In genomic region chr19:55582896-55583653, GRCm38 (mm10) we compare ENCODE assay signal across 27 mouse cellular contexts.
A peak's percentile ranks its signal among the peaks of the same experiment; 100 is the strongest.
DNase-seq lines count a peak whose midpoint lies in the region; ATAC-seq and TF ChIP-seq lines count a peak whose summit lies in the region.
"Had no signal": no experiment of that assay in that cellular context is flagged by ENCODE, and none has a peak within 500 bp of the region (broad histone marks: within the 10 kb centered on the region; RNA-seq: fewer than 3 reads in every experiment).

No protein-coding gene starts in this region.

- no peak for TF ChIP-seq POLR2A in kidney, adult 2 months (IDR thresholded peaks at IDR 0.05; ENCODE audit: low read depth, low read length)

- no peaks in the 10 kb centered on the region for H3K27me3 ChIP-seq in kidney, postnatal 0 days (ENCODE audit: insufficient read depth, low read length)
- no peaks in the 10 kb centered on the region for H3K27me3 ChIP-seq in kidney, adult 2 months (replicated peaks; ENCODE audit: control insufficient read depth, insufficient read depth, low read length)
- H3K27me3 ChIP-seq in midbrain, embryonic 11.5 days (ENCODE audit: control insufficient read depth, insufficient read depth, low read length) = peaks cover 3% of the 10 kb centered on the region; the same call in 1 of the 2 replicates
- no peaks in the 10 kb centered on the region for H3K27me3 ChIP-seq in midbrain, embryonic 16.5 days (ENCODE audit: control insufficient read depth, insufficient read depth, low read depth, low read length)
- H3K27me3 ChIP-seq in stomach, embryonic 15.5 days (replicated peaks) = no peaks in the 10 kb centered on the region
- H3K27me3 ChIP-seq: CH12.LX; embryonic facial prominence, embryonic 12.5 days; embryonic facial prominence, embryonic 15.5 days; forebrain, embryonic 15.5 days; heart, embryonic 12.5 days; heart, embryonic 15.5 days had no signal

- WGBS in kidney, postnatal 0 days = 36% methylated on average over 16 of the region's 16 CpGs
- 52% methylated on average over 16 of the region's 16 CpGs for WGBS in kidney, adult 2 months
- WGBS in midbrain, embryonic 11.5 days = 42% methylated on average over 13 of the region's 16 CpGs
- 37% methylated on average over 14 of the region's 16 CpGs for WGBS in midbrain, embryonic 16.5 days
- WGBS in stomach, embryonic 15.5 days = 27% methylated on average over 14 of the region's 16 CpGs

- H3K9ac ChIP-seq in kidney, postnatal 0 days (ENCODE audit: low read depth, low read length) = no peak overlapping the region
- no peak overlapping the region for H3K9ac ChIP-seq in midbrain, embryonic 11.5 days (ENCODE audit: low read length)
- H3K9ac ChIP-seq in midbrain, embryonic 16.5 days (ENCODE audit: low read depth, low read length) = no peak overlapping the region
- no peak overlapping the region for H3K9ac ChIP-seq in stomach, embryonic 15.5 days
- H3K9ac ChIP-seq: embryonic facial prominence, embryonic 12.5 days; embryonic facial prominence, embryonic 15.5 days; forebrain, embryonic 15.5 days; heart, embryonic 12.5 days; heart, embryonic 15.5 days; hindbrain, embryonic 14.5 days had no signal

- no peak overlapping the region for H3K27ac ChIP-seq in kidney, postnatal 0 days
- no peak overlapping the region for H3K27ac ChIP-seq in kidney, adult 2 months (ENCODE audit: insufficient read depth, low read depth, low read length)
- no peak overlapping the region for H3K27ac ChIP-seq in midbrain, embryonic 11.5 days (ENCODE audit: low read depth, low read length)
- H3K27ac ChIP-seq in midbrain, embryonic 16.5 days (ENCODE audit: low read length) = no peak overlapping the region
- H3K27ac ChIP-seq in stomach, embryonic 15.5 days = peak overlapping the region; percentile 36; the same call in 1 of the 2 replicates
- H3K27ac ChIP-seq: embryonic facial prominence, embryonic 12.5 days; embryonic facial prominence, embryonic 15.5 days; forebrain, embryonic 15.5 days; heart, embryonic 15.5 days; hindbrain, embryonic 14.5 days; hindbrain, postnatal 0 days had no signal

- no peak overlapping the region for H3K4me3 ChIP-seq in kidney, postnatal 0 days (replicated peaks; ENCODE audit: low read depth, low read length)
- no peak overlapping the region for H3K4me3 ChIP-seq in kidney, adult 2 months (ENCODE audit: insufficient read depth, low read depth, low read length)
- H3K4me3 ChIP-seq in midbrain, embryonic 11.5 days (ENCODE audit: low read depth, low read length) = no peak overlapping the region
- no peak overlapping the region for H3K4me3 ChIP-seq in midbrain, embryonic 16.5 days (ENCODE audit: low read depth, low read length)
- H3K4me3 ChIP-seq in stomach, embryonic 15.5 days (replicated peaks) = no peak overlapping the region
- H3K4me3 ChIP-seq: embryonic facial prominence, embryonic 12.5 days; embryonic facial prominence, embryonic 15.5 days; forebrain, embryonic 15.5 days; heart, embryonic 12.5 days; heart, embryonic 15.5 days had no signal

- no peaks in the 10 kb centered on the region for H3K9me3 ChIP-seq in kidney, postnatal 0 days (replicated peaks; ENCODE audit: low read length)
- no peaks in the 10 kb centered on the region for H3K9me3 ChIP-seq in midbrain, embryonic 11.5 days (ENCODE audit: control insufficient read depth, low read length)
- no peaks in the 10 kb centered on the region for H3K9me3 ChIP-seq in midbrain, embryonic 16.5 days (replicated peaks; ENCODE audit: control insufficient read depth, low read length, poor library complexity, severe bottlenecking)
- H3K9me3 ChIP-seq in stomach, embryonic 15.5 days = no peaks in the 10 kb centered on the region
- H3K9me3 ChIP-seq: embryonic facial prominence, embryonic 12.5 days; embryonic facial prominence, embryonic 15.5 days; forebrain, embryonic 15.5 days; G1E; heart, embryonic 12.5 days; heart, embryonic 15.5 days had no signal

- DNase-seq in kidney, postnatal 0 days (ENCODE audit: low spot score) = peak; percentile 54
- DNase-seq in kidney, adult 2 months = no peak
- DNase-seq in midbrain, embryonic 11.5 days (ENCODE audit: low spot score, missing footprints) = peak; percentile 88
- DNase-seq in thymus, postnatal 0 days (ENCODE audit: low spot score) = no peak
- DNase-seq: adrenal gland, adult 2 months; adrenal gland, postnatal 14 days; B cell, adult 2 months; cerebellum, adult 11 months; cerebellum, adult 2 months; cerebellum, postnatal 10 days; cerebellum, postnatal 36 days; gastrocnemius, postnatal 25 days; heart, adult 18-20 months; heart, postnatal 10 days; heart, postnatal 36 days had no signal

- H3K4me1 ChIP-seq in kidney, postnatal 0 days (replicated peaks; ENCODE audit: insufficient read depth, low read length) = peaks cover 15% of the 10 kb centered on the region; the same call in 1 of the 2 replicates
- H3K4me1 ChIP-seq in kidney, adult 2 months (ENCODE audit: control insufficient read depth, insufficient read depth, low read length) = peaks cover 14% of the 10 kb centered on the region
- H3K4me1 ChIP-seq in midbrain, embryonic 11.5 days (ENCODE audit: control insufficient read depth, insufficient read depth, low read length) = peaks cover 2% of the 10 kb centered on the region; the same call in 1 of the 2 replicates
- peaks cover 8% of the 10 kb centered on the region for H3K4me1 ChIP-seq in midbrain, embryonic 16.5 days (ENCODE audit: control insufficient read depth, insufficient read depth, low read length)
- H3K4me1 ChIP-seq in stomach, embryonic 15.5 days = peaks cover 22% of the 10 kb centered on the region

- no peak overlapping the region for H3K4me2 ChIP-seq in kidney, postnatal 0 days (ENCODE audit: low read length)
- H3K4me2 ChIP-seq in midbrain, embryonic 11.5 days = no peak overlapping the region
- H3K4me2 ChIP-seq in midbrain, embryonic 16.5 days (ENCODE audit: low read length) = no peak overlapping the region
- H3K4me2 ChIP-seq in stomach, embryonic 15.5 days = no peak overlapping the region
- H3K4me2 ChIP-seq: embryonic facial prominence, embryonic 12.5 days; embryonic facial prominence, embryonic 15.5 days; forebrain, embryonic 15.5 days; heart, embryonic 12.5 days; heart, embryonic 15.5 days; hindbrain, embryonic 14.5 days had no signal

- no peak for ATAC-seq in kidney, postnatal 0 days (replicated peaks; ENCODE audit: low FRiP score, low read depth)
- no peak for ATAC-seq in midbrain, embryonic 11.5 days (ENCODE audit: low FRiP score)
- no peak for ATAC-seq in midbrain, embryonic 16.5 days
- no peak for ATAC-seq in stomach, embryonic 15.5 days (ENCODE audit: insufficient read depth, low FRiP score, low read depth)
- ATAC-seq in inflammation-experienced regulatory T-cells, adult 6 months = no peak
- ATAC-seq: forebrain, embryonic 15.5 days; hindbrain, postnatal 0 days had no signal

- TF ChIP-seq CTCF in kidney, postnatal 0 days (IDR thresholded peaks at IDR 0.05; ENCODE audit: low read depth) = no peak
- TF ChIP-seq CTCF in kidney, adult 2 months (conservative IDR thresholded peaks at IDR 0.05; ENCODE audit: insufficient read depth, insufficient read length, low read depth, low read length) = no peak

- H3K36me3 ChIP-seq in kidney, postnatal 0 days (ENCODE audit: insufficient read depth, low read length) = no peaks in the 10 kb centered on the region
- no peaks in the 10 kb centered on the region for H3K36me3 ChIP-seq in kidney, adult 2 months (ENCODE audit: control insufficient read depth, insufficient read depth, low read length)
- no peaks in the 10 kb centered on the region for H3K36me3 ChIP-seq in midbrain, embryonic 11.5 days (ENCODE audit: control insufficient read depth, insufficient read depth, low read length)
- no peaks in the 10 kb centered on the region for H3K36me3 ChIP-seq in midbrain, embryonic 16.5 days (ENCODE audit: control insufficient read depth, insufficient read depth, low read length)
- no peaks in the 10 kb centered on the region for H3K36me3 ChIP-seq in stomach, embryonic 15.5 days
- H3K36me3 ChIP-seq: embryonic facial prominence, embryonic 12.5 days; embryonic facial prominence, embryonic 15.5 days; forebrain, embryonic 15.5 days; heart, embryonic 12.5 days; heart, embryonic 15.5 days had no signal

Comparison
In these comparisons a context has a peak if more than half of its experiments do, and no peak if none do; other contexts are left out.
1. DNase-seq: peak in kidney, postnatal 0 days (single experiment) and midbrain, embryonic 11.5 days (single experiment); none in kidney, adult 2 months (single experiment) and thymus, postnatal 0 days (single experiment).